Mouse (Mus musculus): ENCODE data around the gene Tinagl1.

The Tinagl1 gene

GRCm38 (mm10) chr4:130138441-130139213 is 36.3 kb downstream of the Tinagl1 start:
- peak; percentile 66 to 89 for DNase-seq

GRCm38 (mm10) chr4:130133399-130133798 is 41.5 kb downstream of the Tinagl1 start:
- DNase-seq: no peak

GRCm38 (mm10) chr4:130131448-130132105 is 43.3 kb downstream of the Tinagl1 start:
- DNase-seq: peak in 1 of 2 experiments; percentile 47

GRCm38 (mm10) chr4:130130641-130131350 is 44.1 kb downstream of the Tinagl1 start:
- peak; percentile 83 to 86 for DNase-seq

GRCm38 (mm10) chr4:130130082-130130481 is 44.8 kb downstream of the Tinagl1 start:
- peak; percentile 42 to 63 for DNase-seq

GRCm38 (mm10) chr4:130128907-130129306 is 46.0 kb downstream of the Tinagl1 start:
- no peak for DNase-seq

GRCm38 (mm10) chr4:130125935-130126334 is 49.0 kb downstream of the Tinagl1 start:
- no peak for DNase-seq

- DNase-seq: peak; percentile 23 to 56
These were observed 49.8 kb downstream of the Tinagl1 start for GRCm38 (mm10) chr4:130125164-130125563.

GRCm38 (mm10) chr4:130124110-130124509 is 50.8 kb downstream of the Tinagl1 start:
- DNase-seq: no peak

- DNase-seq: peak in 1 of 2 experiments; percentile 53
These were observed 51.9 kb downstream of the Tinagl1 start for GRCm38 (mm10) chr4:130123020-130123419.

- DNase-seq: no peak
These were observed 53.4 kb downstream of the Tinagl1 start for GRCm38 (mm10) chr4:130121560-130121959.

GRCm38 (mm10) chr4:130120752-130121151 is 54.2 kb downstream of the Tinagl1 start:
- peak in 1 of 2 experiments; percentile 17 for DNase-seq

Data from kidney, postnatal 36 days (tissue).